10 mouse cellular contexts compared by ENCODE assay signal in genomic region chr3:146117258-146117996, GRCm38 (mm10). TPM values are rescaled to one million over a fixed set of nuclear protein-coding genes. Genes with fewer than 3 reads are reported as not detected.
DNase-seq lines count a peak whose midpoint lies in the region; ATAC-seq and TF ChIP-seq lines count a peak whose summit lies in the region.
"Had no signal": no experiment of that assay in that cellular context is flagged by ENCODE, and none has a peak within 500 bp of the region (broad histone marks: within the 10 kb centered on the region; RNA-seq: fewer than 3 reads in every experiment).

Gene Mcoln3 (plus strand): TSS chr3:146117450.

- no peaks in the 10 kb centered on the region for H3K9me3 ChIP-seq in heart, embryonic 13.5 days
- no peaks in the 10 kb centered on the region for H3K9me3 ChIP-seq in intestine, postnatal 0 days (ENCODE audit: control insufficient read depth)
- H3K9me3 ChIP-seq in midbrain, embryonic 10.5 days (replicated peaks), result no peaks in the 10 kb centered on the region

- WGBS in heart, embryonic 13.5 days, result 9% methylated on average over 35 of the region's 35 CpGs
- 8% methylated on average over 35 of the region's 35 CpGs for WGBS in intestine, postnatal 0 days
- WGBS in midbrain, embryonic 10.5 days, result 9% methylated on average over 35 of the region's 35 CpGs

- ATAC-seq in heart, embryonic 13.5 days (ENCODE audit: extremely low read depth, insufficient number of reproducible peaks, low FRiP score, low TSS enrichment), result no peak
- peak; percentile 68 for ATAC-seq in intestine, postnatal 0 days

- H3K9ac ChIP-seq in heart, embryonic 13.5 days, result peak within 1 kb of the TSS; percentile 57
- peak within 1 kb of the TSS; percentile 60 for H3K9ac ChIP-seq in intestine, postnatal 0 days (ENCODE audit: low read depth, low read length)

- H3K4me3 ChIP-seq in heart, embryonic 13.5 days, result peak within 1 kb of the TSS; percentile 38
- peak within 1 kb of the TSS; percentile 44 for H3K4me3 ChIP-seq in intestine, postnatal 0 days (ENCODE audit: low read depth, low read length)
- peak within 1 kb of the TSS; percentile 32 for H3K4me3 ChIP-seq in midbrain, embryonic 10.5 days
- H3K4me3 ChIP-seq: erythroblast, embryonic 14.5 days had no signal

- TF ChIP-seq CTCF in intestine, postnatal 0 days (IDR thresholded peaks at IDR 0.05; ENCODE audit: low read depth), result no peak

- H3K27ac ChIP-seq in heart, embryonic 13.5 days (replicated peaks), result no peak within 1 kb of the TSS
- H3K27ac ChIP-seq in intestine, postnatal 0 days (ENCODE audit: low read depth, low read length), result peak within 1 kb of the TSS; percentile 86
- H3K27ac ChIP-seq in midbrain, embryonic 10.5 days (replicated peaks), result no peak within 1 kb of the TSS

- peaks cover 17% of the 10 kb centered on the region for H3K4me1 ChIP-seq in heart, embryonic 13.5 days
- H3K4me1 ChIP-seq in intestine, postnatal 0 days (replicated peaks; ENCODE audit: control insufficient read depth, insufficient read depth, low read length), result 0 out of 2 replicates have a peak, but pooled peaks cover 2% of the 10 kb centered on the region
- peaks cover 20% of the 10 kb centered on the region for H3K4me1 ChIP-seq in midbrain, embryonic 10.5 days

- H3K36me3 ChIP-seq in heart, embryonic 13.5 days, result no peaks in the 10 kb centered on the region
- no peaks in the 10 kb centered on the region for H3K36me3 ChIP-seq in intestine, postnatal 0 days (ENCODE audit: control insufficient read depth, insufficient read depth)
- no peaks in the 10 kb centered on the region for H3K36me3 ChIP-seq in midbrain, embryonic 10.5 days

- peak within 1 kb of the TSS; percentile 68 for H3K4me2 ChIP-seq in heart, embryonic 13.5 days
- H3K4me2 ChIP-seq in intestine, postnatal 0 days (replicated peaks; ENCODE audit: low read depth), result peak within 1 kb of the TSS; percentile 69

- DNase-seq in heart, adult 11 months, result no peak
- peak; percentile 22 for DNase-seq in embryo, embryonic 9.5 days (ENCODE audit: extremely low spot score)
- no peak for DNase-seq in midbrain, embryonic 10.5 days (ENCODE audit: low spot score)
- DNase-seq in right cerebral cortex, postnatal 4 days, result no peak
- no peak for DNase-seq in cerebellum, adult 9-10 months
- no peak for DNase-seq in layer of hippocampus, postnatal 36 days

- H3K27me3 ChIP-seq in heart, embryonic 13.5 days (replicated peaks), result peaks cover 53% of the 10 kb centered on the region
- no peaks in the 10 kb centered on the region; the same call in 1 of the 2 replicates for H3K27me3 ChIP-seq in intestine, postnatal 0 days (replicated peaks; ENCODE audit: control insufficient read depth, insufficient read depth, low read length)
- peaks cover 46% of the 10 kb centered on the region for H3K27me3 ChIP-seq in midbrain, embryonic 10.5 days (ENCODE audit: low read depth, poor library complexity, severe bottlenecking)

RNA-seq across cellular contexts. Expression of gene Mcoln3, which starts in this region (rescaled TPM):
- 0.45 and 1.1 TPM in 2 replicates for polyA plus RNA-seq in heart, embryonic 13.5 days (2015; fragmentation: Nextera tagmentation; extraction: Ambion mirVana)
- 137 and 144 TPM in 2 replicates for polyA plus RNA-seq in intestine, postnatal 0 days (2015; fragmentation: Nextera tagmentation; extraction: Ambion mirVana)
- 4.0 and 4.6 TPM in 2 replicates for polyA plus RNA-seq in midbrain, embryonic 10.5 days (2016; fragmentation: Nextera tagmentation; extraction: Ambion mirVana)
- total RNA-seq in layer of hippocampus, postnatal 36 days (2021), result not detected
- total RNA-seq: adrenal gland, adult 18-20 months had no signal
- polyA plus RNA-seq: erythroblast, embryonic 14.5 days had no signal

Comparison
In these comparisons a context has a peak if more than half of its experiments do, and no peak if none do; other contexts are left out.
1. RNA of gene Mcoln3 (polyA plus RNA-seq): 137 to 144 TPM in intestine, postnatal 0 days; 4.0 to 4.6 TPM in midbrain, embryonic 10.5 days and 0.45 to 1.1 TPM in heart, embryonic 13.5 days; every median in the first group is over 10 times any median in the second.
2. Peak in every context shown above with its lines, with median percentiles within 50 percentile points of each other: H3K4me3 ChIP-seq.